Mouse (Mus musculus) macrophage (primary cell): ENCODE results near the gene Nanp. TPM values are rescaled to one million over a fixed set of nuclear protein-coding genes. Genes with fewer than 3 reads are reported as not detected.

Experiments
- H3K27ac ChIP-seq: fragments of 350-480 bp; formaldehyde crosslinking; 2 replicates; pipeline ENCODE4 v1.9.0; 2021
- H3K36me3 ChIP-seq: fragments of 350-480 bp; formaldehyde crosslinking; 2 replicates; pipeline ENCODE4 v1.9.0; 2021; ENCODE audit errors: inconsistent target
- H3K4me3 ChIP-seq: fragments of 350-480 bp; formaldehyde crosslinking; 2 replicates; pipeline ENCODE4 v1.9.0; 2021; ENCODE audit errors: inconsistent target
- H3K79me2 ChIP-seq: fragments of 350-480 bp; formaldehyde crosslinking; 2 replicates; pipeline ENCODE4 v1.9.0; 2021; ENCODE audit errors: inconsistent target
- WGBS: methylation state at CpG from one replicate; pipeline ENCODE4 v1.1.7; 2026; ENCODE audit warnings: inconsistent platforms; ENCODE audit not compliant: missing documents; 5-methylcytosine and 5-hydroxymethylcytosine counted together
- polyA plus RNA-seq: library from polyadenylated mRNA; stranded (reverse); fragments of 250-400 nt; gene quantifications from 3 replicates; pipeline ENCODE4 v1.2.4, GENCODE M21; 2018; ENCODE audit warnings: inconsistent platforms

Nanp gene
- polyA plus RNA-seq, 1 experiment from 2014 or later, result 13.8 TPM

DNA sequence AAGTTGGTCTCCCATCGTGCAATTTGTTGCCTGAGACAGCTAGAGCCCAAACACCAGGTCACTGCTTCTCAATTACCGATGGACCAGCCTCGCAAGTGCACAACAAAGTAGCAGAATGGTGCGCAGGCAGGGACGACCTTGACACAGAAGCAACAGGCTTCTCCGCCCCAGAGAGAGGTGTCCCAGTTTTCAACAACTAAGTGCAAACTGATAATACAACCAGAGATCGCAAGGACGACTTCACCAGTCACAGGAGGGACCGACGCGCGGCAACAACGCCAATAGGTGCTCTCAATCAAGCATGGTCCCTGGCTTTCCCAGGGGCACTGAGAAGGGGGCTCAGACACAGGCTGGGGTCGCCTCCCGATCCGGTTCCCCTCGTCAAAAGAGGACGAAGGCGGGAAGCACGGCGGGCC, 30.7 kb downstream of the Nanp start:
- H3K79me2 ChIP-seq, result no peaks in the 10 kb centered on the region
- WGBS, result 3% methylated on average over 21 of the region's 21 CpGs
- H3K27ac ChIP-seq, result no peak overlapping the region
- peak overlapping the region; percentile 22 for H3K4me3 ChIP-seq
- no peaks in the 10 kb centered on the region for H3K36me3 ChIP-seq

- no peak overlapping the region for H3K4me3 ChIP-seq
- no peak overlapping the region for H3K27ac ChIP-seq
- no peaks in the 10 kb centered on the region for H3K79me2 ChIP-seq
- WGBS, result 58% methylated on average over 6 of the region's 6 CpGs
- H3K36me3 ChIP-seq, result no peaks in the 10 kb centered on the region
Measured at GRCm38 (mm10) chr2:151008006-151008405, 31.2 kb downstream of the Nanp start.

DNA sequence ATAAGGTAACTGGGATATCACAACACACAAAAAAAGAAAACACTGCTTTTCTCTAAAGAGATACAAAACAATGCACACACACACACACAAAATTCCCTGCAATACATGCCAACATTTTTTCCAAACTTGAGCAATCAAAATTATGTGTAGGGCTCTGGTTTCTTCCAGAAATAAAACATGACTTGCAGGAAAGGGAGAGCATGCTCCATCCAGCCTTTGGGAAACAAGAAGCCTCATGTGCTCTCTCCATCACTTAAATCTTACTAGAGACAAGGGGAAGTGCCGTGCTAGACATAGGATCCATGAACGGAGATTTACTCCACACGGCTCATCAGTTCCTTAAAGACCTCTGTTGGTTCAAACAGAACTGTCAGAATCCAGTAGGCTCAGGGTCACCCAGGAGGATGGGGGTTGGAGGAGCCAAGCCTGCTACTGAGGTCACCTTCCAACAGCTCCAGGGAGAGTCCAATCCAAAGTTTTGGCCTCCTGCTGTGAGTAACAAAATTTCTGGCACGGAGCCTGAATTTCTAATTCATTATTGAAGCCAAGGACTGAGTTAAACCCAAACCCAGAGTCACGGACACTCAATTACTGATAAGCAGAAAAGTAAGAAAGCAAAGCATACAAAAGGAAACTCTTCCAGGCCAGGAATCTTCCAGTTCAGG, 32.8 kb downstream of the Nanp start:
- Histone ChIP-seq H3K27ac (no peak overlapping the region), H3K4me3 (no peak overlapping the region), H3K36me3 (no peaks in the 10 kb centered on the region), H3K79me2 (no peaks in the 10 kb centered on the region)
- 87% methylated on average over 5 of the region's 5 CpGs for WGBS

DNA sequence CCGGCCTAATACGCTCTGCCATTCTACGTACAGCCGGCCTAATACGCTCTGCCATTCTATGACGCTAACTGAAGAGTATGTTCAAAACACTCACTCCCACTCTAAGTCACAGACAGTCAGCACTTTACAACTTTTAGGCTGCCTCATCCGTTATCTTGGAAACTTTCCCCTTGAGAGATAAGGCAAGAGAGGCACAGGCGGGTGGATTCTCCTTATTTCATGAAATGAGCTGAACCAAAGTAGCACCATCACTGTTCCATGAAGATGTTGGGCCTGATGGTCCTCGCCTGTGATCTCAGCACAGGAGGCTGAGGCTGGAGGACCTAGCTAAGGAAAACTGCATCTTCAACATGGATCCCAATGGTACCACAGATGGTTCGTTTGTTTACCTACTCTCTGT, 34.8 kb downstream of the Nanp start:
- Histone ChIP-seq H3K27ac (no peak overlapping the region), H3K4me3 (no peak overlapping the region), H3K36me3 (no peaks in the 10 kb centered on the region), H3K79me2 (no peaks in the 10 kb centered on the region)
- WGBS, result 93% methylated on average over 10 of the region's 10 CpGs

GRCm38 (mm10) chr2:151003796-151004195, 35.4 kb downstream of the Nanp start:
- Histone ChIP-seq H3K4me3 (no peak overlapping the region), H3K79me2 (no peaks in the 10 kb centered on the region), H3K27ac (no peak overlapping the region), H3K36me3 (no peaks in the 10 kb centered on the region)
- WGBS, result 98% methylated on average over 6 of the region's 6 CpGs

GRCm38 (mm10) chr2:151001619-151002175, 37.5 kb downstream of the Nanp start:
- H3K36me3 ChIP-seq, result no peaks in the 10 kb centered on the region
- no peak overlapping the region for H3K4me3 ChIP-seq
- H3K79me2 ChIP-seq, result no peaks in the 10 kb centered on the region
- 67% methylated on average over 5 of the region's 5 CpGs for WGBS
- H3K27ac ChIP-seq, result no peak overlapping the region

GRCm38 (mm10) chr2:151000402-151001178, 38.6 kb downstream of the Nanp start:
- H3K36me3 ChIP-seq, result no peaks in the 10 kb centered on the region
- 65% methylated on average over 7 of the region's 7 CpGs for WGBS
- H3K4me3 ChIP-seq, result no peak overlapping the region
- H3K79me2 ChIP-seq, result no peaks in the 10 kb centered on the region
- no peak overlapping the region for H3K27ac ChIP-seq

DNA sequence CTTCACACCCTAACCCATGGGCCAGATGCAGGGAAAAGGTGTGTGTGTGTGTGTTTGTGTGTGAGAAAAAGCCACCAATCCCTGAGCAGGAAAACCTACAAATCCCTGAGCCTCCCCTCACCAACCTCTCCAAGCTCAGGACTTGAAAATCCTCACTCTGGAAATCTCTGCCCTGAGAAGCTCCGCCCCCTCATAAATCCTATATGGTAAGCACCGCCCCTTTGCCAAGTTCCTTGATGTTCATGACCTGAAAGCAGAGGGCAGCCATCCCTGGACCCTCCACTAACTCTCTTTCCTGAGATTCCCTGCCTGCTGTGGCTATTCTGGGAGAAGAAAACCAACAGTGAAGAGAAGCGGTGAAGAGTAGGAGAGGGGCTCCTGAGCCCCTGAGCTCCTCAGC, 40.2 kb downstream of the Nanp start:
- 88% methylated on average over 3 of the region's 3 CpGs for WGBS
- H3K36me3 ChIP-seq, result no peaks in the 10 kb centered on the region
- H3K27ac ChIP-seq, result no peak overlapping the region
- H3K4me3 ChIP-seq, result no peak overlapping the region
- H3K79me2 ChIP-seq, result no peaks in the 10 kb centered on the region

DNA sequence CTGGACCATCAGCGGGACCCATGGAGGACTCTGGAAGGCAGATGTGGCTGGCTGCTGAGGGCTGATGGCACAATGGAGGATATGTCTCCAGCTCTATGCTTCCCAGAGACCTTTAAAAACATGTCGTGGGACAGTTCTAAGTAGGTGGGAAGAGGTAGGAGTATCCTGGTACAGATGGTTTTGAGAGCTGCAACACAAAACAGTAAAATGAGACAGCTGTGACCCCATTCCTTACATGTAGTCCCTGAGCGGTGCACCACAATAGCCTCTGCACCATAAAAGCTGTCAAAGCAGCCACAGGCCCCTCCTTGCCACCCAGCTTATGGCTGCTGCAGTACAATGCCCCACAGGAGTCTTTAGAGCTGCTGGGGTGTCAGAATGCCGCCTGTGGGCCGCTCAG, 41.6 kb downstream of the Nanp start:
- WGBS, result 100% methylated on average over 5 of the region's 5 CpGs
- H3K36me3 ChIP-seq, result no peaks in the 10 kb centered on the region
- no peak overlapping the region for H3K27ac ChIP-seq
- H3K79me2 ChIP-seq, result no peaks in the 10 kb centered on the region
- H3K4me3 ChIP-seq, result no peak overlapping the region

- 94% methylated on average over 4 of the region's 4 CpGs for WGBS
- no peak overlapping the region for H3K27ac ChIP-seq
- H3K4me3 ChIP-seq, result no peak overlapping the region
- no peaks in the 10 kb centered on the region for H3K36me3 ChIP-seq
- H3K79me2 ChIP-seq, result no peaks in the 10 kb centered on the region
Measured at GRCm38 (mm10) chr2:150995324-150995723, 43.9 kb downstream of the Nanp start.

DNA sequence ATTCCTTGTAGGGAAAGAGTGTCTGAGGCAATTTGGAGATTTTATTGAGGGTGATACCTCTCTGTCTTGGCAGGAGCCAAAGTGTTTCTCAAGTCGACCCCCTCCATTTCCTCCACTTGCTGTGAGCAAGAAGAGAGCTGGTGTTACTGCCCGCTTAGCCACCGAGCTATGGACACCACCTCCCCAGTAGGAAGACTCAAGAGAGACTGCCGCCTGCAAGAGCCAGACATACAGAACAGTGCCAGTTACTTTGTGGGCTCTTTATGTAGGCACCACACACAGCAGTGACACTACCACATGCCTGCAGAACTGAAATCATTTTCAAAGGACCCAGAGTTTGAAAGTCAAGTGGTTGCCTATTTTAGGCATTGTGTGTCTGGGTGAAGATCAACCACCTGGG, 48.1 kb downstream of the Nanp start:
- H3K36me3 ChIP-seq, result no peaks in the 10 kb centered on the region
- WGBS, result 88% methylated on average over 4 of the region's 4 CpGs
- H3K4me3 ChIP-seq, result no peak overlapping the region
- no peak overlapping the region for H3K27ac ChIP-seq
- H3K79me2 ChIP-seq, result no peaks in the 10 kb centered on the region

- Histone ChIP-seq H3K4me3 (no peak overlapping the region), H3K27ac (no peak overlapping the region), H3K79me2 (no peaks in the 10 kb centered on the region), H3K36me3 (no peaks in the 10 kb centered on the region)
- WGBS, result 89% methylated on average over 2 of the region's 2 CpGs
Measured at GRCm38 (mm10) chr2:150990506-150990905, 48.7 kb downstream of the Nanp start.

- Histone ChIP-seq H3K27ac (no peak overlapping the region), H3K36me3 (no peaks in the 10 kb centered on the region), H3K4me3 (no peak overlapping the region), H3K79me2 (no peaks in the 10 kb centered on the region)
- 100% methylated on average over 2 of the region's 2 CpGs for WGBS
Measured at GRCm38 (mm10) chr2:150985359-150985758, 53.8 kb downstream of the Nanp start.

- Histone ChIP-seq H3K36me3 (no peaks in the 10 kb centered on the region), H3K4me3 (no peak overlapping the region), H3K79me2 (no peaks in the 10 kb centered on the region), H3K27ac (no peak overlapping the region)
Measured at GRCm38 (mm10) chr2:150982051-150982450, 57.1 kb downstream of the Nanp start.

GRCm38 (mm10) chr2:150981524-150981923, 57.7 kb downstream of the Nanp start:
- 80% methylated on average over 7 of the region's 7 CpGs for WGBS
- H3K79me2 ChIP-seq, result no peaks in the 10 kb centered on the region
- H3K36me3 ChIP-seq, result no peaks in the 10 kb centered on the region
- H3K27ac ChIP-seq, result no peak overlapping the region
- H3K4me3 ChIP-seq, result no peak overlapping the region
